Mouse (Mus musculus) 3T3-L1 (cell line): ENCODE measurements at regions not wholly inside any gene's neighbourhood (a gene's known extent, or its start where the extent isn't known, plus 50 kb on each side); places are given as distances from the start of the nearest gene placed in this dataset.
"Not testable (repeated sequence)": the region's sequence is repeated elsewhere in the genome, so short reads cannot be mapped to it uniquely, and the experiment has no call there.

Source experiments
- DNase-seq: peaks from one replicate; pipeline ENCODE4 v3.0.0-alpha.2; 2015; ENCODE audit warnings: low read depth, low spot score

DNA sequence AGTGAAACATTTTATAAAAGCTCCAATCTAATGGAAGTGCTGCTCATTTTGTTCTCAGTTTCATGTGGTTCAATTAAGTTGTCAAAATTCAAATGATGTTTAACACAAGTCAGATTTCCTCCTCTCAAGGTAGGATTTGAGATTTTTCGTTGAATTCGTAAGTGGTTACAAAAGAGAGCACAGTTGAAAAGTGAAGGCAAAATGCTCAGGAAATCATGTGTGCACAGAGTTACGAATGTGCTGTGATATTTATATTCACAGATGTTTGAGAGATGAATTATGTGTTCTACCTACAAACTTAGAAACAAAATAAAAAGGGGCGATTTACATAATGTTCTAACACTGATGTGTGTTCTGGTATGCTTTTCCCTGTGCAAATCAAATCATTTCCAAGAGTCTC lies 433.1 kb downstream of the Arl4a start:
- DNase-seq, result no peak

DNA sequence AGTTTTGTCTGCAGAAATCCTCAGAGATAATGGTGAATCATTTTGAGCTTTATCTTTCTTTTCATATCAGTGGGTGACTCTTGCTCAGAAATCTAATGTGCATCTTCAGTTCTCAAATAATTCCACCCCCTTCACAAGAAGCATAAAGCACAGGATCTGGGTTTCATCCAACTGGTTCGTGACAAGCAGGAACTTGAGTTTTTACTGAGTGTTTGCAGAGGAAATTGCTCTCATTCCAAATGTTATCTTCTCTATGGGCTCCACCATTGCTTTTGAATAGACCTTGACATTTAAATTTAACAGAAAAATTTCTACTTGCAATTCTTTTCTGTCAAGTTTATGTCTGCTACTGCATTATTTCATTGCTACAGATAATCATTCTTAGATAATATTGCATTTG lies 443.1 kb downstream of the Arl4a start:
- DNase-seq, result no peak

DNA sequence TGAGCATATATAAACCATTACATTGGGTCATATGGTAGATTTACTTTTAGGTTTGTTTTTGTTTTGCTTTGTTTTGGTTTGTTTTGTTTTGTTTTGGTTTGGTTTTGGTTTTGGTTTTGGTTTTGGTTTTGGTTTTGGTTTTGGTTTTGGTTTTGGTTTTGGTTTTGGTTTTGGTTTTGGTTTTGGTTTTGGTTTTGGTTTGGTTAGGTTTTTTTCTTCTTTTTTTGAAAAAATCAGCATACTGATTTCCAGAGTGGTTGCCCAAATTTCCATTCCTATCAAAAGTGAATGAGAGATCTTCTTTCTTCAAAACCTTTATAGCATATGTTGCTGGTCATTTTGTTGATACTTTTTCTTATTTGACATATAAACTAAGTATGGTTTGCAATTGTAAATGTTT lies 444.0 kb downstream of the Arl4a start:
- not testable (repeated sequence) for DNase-seq

DNA sequence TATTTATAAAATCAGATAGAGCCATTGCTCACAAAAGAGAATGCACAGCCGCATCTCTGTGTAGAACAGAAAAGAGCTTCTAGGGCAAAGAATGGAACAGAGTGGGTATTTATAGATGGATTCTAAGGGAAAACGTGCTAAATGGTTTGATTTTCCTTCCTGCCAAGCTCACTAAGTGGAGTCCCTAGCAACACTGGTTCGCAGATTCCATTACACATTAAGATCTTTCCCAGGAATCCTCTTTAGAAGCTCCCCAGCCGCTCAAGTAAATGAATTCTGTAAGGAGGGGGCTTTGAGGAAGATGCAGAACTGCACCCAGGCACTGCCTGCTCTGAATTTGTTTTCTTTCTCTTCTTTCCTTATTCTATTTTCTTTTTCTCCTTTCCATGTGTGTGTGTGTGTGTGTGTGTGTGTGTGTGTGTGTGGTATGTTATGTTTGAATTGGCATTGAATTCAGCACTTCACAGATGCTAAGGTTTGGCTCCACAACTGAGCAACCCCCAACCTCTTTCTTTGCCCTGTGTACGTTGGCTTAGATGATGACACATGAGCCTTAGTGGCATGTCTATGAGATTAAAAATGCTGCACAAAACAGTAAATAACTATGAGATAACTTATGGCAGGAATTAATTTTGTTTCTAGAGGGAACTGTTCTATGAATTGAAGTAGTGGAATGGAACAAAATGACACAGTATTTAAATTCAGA lies 450.5 kb downstream of the Arl4a start:
- no peak for DNase-seq

DNA sequence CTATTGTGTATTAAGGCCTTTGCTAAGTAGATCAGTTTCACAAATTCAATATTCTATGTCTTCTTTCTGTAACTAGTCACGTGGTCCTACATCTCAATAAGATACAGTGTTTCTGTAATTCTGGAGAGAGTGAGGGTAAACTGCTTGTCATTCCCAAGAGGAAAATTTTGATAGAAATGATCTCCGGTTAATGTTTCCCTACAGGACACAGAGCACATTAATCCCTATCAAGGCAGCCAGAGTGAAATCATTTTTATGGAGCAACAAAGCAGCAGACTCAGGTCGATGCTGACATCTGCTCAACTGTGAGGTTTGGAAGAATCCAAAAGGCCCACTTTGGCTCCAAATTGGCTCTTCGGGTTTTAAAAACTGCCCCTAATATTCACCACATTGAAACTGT lies 451.7 kb downstream of the Arl4a start:
- DNase-seq, result no peak

DNA sequence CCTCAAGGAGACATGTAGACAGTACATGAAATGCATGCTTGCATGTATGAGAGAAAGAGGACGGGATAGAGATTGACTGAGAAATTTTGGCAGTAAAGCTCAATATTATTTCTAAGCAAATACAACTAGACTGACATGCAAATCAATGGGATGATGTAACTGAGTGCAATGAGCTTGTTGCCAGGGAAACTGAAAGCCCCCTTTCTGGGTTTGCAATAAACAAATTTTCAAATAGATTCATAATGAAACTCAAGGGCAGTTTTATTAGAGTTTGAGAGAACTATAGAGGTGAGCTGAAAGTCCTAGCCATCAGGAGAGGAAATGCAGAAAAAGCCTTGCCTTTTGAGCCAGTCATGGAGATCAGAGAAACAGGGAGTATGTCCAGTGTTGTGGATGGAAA lies 460.2 kb downstream of the Arl4a start:
- no peak for DNase-seq

DNA sequence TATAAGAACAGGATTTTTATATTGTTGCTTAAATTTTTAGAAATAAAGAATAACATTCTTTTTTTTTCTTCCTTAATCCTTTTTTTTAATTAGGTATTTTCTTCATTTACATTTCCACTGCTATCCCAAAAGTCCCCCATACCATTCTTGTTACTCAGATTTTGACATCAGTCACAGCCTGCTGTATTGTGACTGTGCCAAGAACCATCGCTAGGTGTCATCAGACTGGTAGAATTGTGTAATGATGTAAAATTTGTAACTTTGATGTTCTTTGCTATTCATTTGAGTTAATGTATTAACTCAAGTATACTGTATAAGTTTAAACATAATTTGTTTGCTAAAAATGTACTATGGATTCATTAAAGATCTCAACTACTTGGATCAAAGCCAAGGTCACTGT lies 465.0 kb downstream of the Arl4a start:
- no peak for DNase-seq

DNA sequence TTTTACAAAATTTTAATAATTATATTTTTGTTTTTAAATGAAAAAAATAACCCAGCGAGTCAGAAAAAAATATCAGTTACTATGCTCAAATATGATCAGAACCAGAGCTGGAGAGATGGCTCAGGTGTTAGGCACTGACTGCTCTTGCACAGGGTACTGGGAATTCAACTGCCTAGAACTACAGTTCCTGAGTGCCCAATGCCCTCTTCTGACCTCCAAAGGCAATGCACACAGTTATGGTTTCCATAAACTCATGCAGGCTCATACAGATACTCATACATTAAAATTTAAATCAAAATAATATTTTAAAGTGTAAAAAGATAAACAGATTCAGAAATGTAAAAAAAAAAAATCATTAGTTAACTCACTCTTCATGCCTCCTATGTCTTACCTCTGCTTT lies 465.7 kb downstream of the Arl4a start:
- no peak for DNase-seq

DNA sequence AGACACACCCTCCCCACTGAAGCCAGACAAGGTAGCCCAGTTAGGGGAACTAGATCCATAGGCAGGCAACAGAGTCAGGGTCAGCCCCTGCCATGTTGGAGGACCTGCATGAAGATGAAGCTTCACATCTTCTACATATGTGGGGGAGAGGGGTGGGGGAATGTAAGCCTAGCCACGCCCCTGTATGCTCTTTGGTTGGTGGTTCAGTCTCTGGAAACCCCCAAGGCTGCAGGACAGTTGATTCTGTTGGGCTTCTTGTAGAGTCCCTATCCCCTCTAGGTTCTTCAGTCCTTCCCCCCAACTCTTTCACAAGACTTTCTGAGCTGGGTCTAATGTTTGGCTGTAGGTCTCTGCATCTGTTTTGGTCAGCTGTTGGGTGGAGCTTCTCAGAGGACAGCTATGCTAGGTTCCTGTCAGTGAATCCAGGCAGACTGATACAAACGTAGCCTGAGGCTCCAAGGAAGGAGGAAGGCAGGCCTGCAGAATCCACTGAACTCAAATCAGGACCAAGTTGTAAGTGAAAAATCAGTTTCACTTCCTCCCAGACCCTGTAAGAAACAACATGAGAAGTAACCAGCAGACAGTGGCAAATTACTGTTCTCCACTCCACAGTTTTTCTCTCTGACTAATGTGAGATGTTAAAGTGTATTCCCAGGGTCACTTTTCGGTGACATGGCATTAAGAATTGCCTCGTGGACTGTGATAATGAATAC lies 476.9 kb downstream of the Arl4a start:
- DNase-seq, result no peak

DNA sequence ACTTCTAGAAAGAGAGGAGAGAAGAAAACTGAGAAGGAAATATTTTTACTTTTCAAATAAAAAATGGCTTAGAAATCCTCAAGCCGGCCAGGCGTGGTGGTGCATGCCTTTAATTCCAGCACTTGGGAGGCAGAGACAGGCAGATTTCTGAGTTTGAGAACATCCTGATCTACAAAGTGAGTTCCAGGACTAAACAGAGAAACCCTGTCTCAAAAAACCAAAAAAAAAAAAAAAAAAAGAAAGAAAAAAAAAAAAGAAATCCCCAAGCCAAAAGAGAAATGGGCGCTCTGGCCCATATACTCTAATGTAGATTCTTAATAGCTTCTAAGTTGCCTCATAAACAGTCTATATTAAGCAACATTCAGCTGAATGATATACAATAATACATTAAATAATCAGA lies 479.3 kb downstream of the Arl4a start:
- peak; percentile 3 for DNase-seq

DNA sequence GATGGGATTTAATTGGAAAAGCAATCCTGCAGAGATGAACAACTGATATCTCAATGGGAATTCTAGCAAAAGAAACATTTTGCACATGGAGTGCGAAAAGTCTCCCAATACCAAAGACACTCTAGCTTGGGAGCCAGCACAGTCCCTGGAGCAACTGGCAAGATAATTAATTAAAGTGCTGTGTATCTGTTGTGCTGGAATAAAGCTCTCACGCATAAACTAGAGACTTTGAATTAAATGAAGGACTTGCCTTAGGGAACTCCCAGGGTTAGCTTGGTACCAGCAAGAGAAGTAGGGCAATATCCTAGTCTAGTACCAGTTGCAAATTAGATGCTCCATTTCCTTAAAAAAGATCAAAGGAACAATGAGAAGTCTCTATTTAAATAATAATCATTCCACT lies 501.5 kb downstream of the Arl4a start:
- no peak for DNase-seq

DNA sequence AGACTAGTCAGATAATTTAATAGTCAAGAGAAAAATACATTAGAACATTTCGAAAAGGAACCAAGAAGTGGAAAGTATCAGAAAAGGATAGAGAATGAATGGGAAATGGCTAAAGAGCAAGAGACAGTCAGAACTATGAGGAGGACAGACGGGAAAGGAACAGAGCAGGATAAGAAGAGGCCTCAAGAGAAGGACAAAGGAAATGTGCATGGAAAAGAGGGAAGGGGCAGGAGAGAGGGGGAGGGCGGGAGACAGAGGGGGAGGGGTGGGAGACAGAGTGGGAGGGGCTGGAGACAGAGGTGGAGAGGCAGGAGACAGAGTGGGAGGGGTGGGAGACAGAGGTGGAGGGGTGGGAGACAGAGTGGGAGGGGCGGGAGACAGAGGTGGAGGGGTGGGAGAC lies 509.7 kb downstream of the Arl4a start:
- DNase-seq, result no peak

DNA sequence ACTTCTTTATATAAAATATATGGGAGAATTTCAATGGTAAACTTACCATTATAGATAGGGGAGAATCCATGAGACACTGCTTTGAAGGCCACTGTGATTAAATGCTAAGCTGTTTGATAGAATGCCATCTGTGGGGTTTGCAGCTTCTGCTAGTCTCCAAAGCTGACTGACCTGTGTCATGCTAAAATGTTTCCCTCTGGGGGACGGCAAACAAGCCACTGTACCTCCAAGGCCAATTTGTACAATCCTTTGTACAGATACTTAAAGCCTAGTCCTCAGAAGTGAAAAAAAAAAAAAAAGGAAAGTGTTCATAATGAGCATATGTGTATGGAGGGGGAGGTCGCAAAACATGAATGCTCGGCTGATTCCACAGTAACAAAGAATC lies 510.6 kb downstream of the Arl4a start:
- no peak for DNase-seq

DNA sequence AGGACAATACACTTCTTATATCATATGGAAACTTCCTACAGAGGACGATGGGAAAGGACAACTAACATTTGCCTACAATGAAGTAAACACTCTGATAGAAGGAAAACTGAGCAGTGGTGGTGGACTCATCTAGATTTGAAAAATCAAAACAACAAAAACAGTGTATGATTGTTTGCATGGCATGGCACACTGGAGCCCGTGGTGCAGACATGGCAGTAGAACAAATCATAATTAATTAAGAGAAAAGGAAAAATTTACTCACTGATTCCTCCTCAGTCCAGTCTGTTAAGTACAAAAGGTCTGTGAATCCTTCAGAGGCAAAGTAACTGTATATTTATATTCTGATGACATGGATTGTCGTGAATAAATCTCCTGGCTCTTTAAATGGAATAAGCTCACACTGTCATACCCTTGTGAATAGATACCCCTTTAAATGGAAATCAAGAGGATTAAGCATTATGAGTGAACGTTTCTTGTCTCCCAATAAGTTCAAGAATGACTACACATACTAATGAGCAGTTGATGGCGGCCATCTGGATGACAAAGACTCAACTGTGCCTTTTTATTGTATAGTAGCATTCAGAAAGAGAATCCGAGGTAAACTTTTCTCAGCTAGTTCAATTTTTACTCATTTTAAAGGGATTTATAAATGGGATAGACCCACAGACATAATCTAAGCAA lies 511.1 kb downstream of the Arl4a start:
- no peak for DNase-seq

DNA sequence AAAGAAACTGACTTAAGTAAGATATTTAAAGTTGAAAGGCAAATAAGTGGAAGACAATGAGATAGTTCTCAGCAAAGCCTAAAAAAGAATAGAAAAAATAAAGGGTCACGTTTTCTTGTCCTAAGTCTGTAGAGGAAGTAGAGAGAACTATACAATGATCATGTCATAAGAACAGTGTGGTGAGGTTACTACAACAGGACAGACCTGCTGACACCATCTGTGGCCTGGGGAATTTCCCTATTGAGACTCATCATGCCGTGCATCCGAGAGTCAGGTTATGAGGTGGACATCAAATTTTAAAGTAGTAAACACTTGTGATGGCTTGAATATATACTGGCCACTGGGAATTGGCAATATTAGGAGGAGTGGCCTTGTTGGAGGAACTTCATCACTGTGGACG lies 522.1 kb downstream of the Arl4a start:
- DNase-seq, result no peak

DNA sequence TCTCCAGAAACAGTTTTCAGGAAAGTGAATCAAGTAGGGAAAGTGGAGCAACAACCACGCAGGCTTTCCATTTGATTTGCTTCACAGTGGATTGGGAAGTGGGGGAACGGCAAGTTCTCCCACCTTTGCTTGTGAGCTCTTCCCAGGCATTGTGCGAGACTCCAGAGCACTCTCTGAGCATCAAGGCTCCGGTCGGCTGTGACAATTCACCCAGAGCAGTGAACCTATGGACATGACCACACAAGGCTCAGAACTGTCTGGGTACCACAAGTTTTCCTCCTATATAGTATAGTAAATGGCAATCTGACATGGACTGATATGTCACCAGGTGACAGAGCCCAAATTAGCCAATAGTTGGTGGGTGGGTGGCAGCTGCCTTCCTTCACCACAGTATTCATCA lies 527.0 kb downstream of the Arl4a start:
- DNase-seq, result no peak

DNA sequence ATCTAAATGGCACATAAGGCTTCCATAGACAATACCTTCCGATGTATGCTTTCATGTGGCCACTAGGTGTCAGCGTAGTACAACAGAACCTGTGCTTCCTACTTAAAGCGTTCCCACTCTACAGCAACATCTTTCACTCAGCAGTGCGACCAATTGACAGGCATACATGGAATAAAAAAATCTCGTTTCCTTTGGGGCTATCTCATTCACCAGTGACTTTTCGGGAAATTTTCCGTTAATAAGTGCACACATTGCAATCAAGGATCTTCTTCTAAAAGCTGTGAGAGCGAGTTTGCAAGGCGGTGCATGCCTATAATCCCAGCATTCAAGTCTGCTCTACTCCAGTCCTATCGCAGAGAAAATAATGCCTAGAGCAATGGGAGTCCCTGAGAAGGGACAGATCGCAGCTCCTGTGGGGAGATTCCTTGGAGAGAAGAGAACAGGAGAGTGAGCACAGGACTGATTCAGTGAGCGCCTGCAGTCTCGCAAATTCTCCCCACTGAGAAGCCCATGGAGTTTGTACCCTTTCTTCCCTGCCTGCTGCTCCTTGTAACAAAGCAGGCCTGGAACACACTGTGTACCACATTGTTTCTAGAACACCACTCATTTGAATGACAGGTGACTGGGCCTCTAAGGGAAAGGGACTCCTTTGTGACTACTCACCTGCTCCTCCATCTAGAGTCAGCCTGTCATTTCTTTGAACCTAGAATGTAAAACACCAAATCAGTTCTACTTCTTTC lies 527.6 kb downstream of the Arl4a start:
- peak; percentile 84 for DNase-seq

DNA sequence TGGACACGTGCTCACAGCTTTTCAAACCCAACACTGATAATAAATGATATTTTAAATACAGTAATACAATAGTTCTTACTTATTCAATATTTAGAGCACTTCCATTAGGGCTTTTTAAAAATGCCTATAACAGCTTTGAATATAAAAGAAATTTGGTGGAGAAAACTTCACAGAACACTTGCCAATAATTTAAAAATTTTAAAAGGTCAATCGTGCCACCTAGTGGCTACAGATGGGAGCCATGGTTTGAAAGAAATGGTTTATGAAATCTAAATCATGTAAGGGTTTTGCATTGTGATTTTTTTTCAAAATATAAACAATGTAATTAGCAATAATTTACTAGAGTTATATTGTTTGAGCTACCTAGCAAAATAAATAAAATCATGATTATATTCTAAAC lies 541.6 kb downstream of the Arl4a start:
- peak; percentile 48 for DNase-seq

DNA sequence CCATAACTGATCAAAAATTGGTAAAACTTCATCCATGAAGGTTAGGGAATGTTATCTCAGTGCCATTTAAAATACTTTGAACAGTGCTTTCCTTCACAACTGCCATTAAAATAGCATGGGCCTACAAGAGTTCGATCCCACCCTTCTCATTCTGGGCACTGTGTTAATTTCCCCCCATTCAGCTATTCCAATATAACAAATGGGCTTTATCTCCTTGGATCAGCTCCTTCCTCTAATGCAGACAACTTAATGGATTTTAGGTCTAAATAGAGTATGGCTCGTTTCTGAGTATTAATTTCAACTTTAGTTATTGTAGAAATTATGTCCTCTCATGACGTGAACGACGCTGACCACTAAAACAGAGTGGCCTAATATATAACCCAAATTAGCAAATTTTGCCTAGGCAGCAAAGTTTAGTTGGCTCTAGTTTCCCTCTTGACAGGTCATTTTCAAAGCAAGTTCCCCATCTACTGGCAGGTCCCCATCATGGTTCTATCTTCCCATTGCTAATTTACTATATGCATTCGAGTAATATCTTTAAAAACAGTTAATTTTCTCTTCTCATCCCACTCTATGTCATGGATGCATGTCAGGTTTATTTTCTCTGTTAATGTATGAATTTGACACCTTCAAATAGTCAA lies 544.1 kb downstream of the Arl4a start:
- DNase-seq, result peak; percentile 34

DNA sequence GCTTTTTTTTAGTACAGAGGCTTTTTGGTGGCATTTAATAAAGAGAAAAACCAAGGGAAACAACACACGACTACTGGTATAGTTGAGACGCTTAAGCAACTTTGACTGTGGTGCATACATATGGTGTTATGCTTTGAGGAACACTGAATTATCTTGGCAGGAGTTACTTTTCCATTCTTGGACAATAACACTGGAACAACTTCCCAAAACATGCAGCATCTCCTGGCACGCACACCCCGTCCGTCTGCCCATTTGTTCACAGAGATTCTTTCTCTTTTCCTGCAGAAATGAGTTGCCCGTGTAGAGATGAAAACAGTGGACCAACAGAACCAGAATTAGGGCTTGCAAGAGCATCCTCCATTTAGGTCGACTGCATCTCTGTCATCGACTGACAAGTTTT lies 544.7 kb downstream of the Arl4a start:
- no peak for DNase-seq

DNA sequence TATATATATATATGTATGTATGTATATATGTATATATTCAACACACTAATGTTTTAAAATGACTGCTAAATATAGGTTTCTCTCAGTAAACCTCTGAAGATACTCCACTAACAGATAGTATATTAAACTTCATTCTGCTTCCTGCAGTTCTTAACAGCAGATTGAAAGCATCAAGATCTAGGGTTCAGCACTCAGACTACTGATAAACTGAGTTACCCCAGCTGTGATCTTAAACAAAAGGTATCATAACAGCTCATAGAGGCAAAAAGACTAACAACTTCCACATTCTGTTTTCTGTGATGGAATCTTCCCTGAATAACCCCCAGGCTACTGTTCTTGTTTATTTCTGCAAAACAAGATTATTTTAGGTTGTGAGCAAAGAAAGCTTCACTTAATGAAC lies 564.8 kb downstream of the Arl4a start:
- no peak for DNase-seq
